Mouse (Mus musculus) heart, embryonic 13.5 days (tissue): ENCODE measurements around the gene Diras1. TPM values are rescaled to one million over a fixed set of nuclear protein-coding genes. Genes with fewer than 3 reads are reported as not detected.

ENCODE experiments used
- polyA plus RNA-seq: library from polyadenylated mRNA; unstranded; fragments of >200 nt; fragmentation: Nextera tagmentation; extraction: Ambion mirVana; gene quantifications from 2 replicates; pipeline ENCODE4 v1.2.1, GENCODE M21; 2015

Diras1 gene
- polyA plus RNA-seq, 1 experiment from 2014 or later: 0.07 TPM

Other genes with a start within 250 kb of the Diras1 start
- gene Sf3a2, start 227.5 kb downstream of the Diras1 start, polyA plus RNA-seq: 46.3 and 53.4 TPM in 2 replicates
- 79.6 and 86.5 TPM in 2 replicates for gene Plekhj1, start 227.0 kb downstream of the Diras1 start, polyA plus RNA-seq
- gene Amh, start 220.4 kb downstream of the Diras1 start, polyA plus RNA-seq: 0.11 TPM in 1 of 2 replicates, not detected in the other
- gene Jsrp1, start 212.2 kb downstream of the Diras1 start, polyA plus RNA-seq: 5.7 and 5.9 TPM in 2 replicates
- gene Oaz1, start 199.0 kb downstream of the Diras1 start, polyA plus RNA-seq: 2,053 and 2,109 TPM in 2 replicates
- gene Lingo3, start 181.6 kb downstream of the Diras1 start, polyA plus RNA-seq: 0.16 and 0.34 TPM in 2 replicates
- 157 and 171 TPM in 2 replicates for gene Lsm7, start 170.5 kb downstream of the Diras1 start, polyA plus RNA-seq
- 27.7 and 28.5 TPM in 2 replicates for gene Sppl2b, start 170.4 kb downstream of the Diras1 start, polyA plus RNA-seq
- gene Tmprss9, start 153.8 kb downstream of the Diras1 start, polyA plus RNA-seq: 0.05 and 0.07 TPM in 2 replicates
- gene Timm13, start 124.7 kb downstream of the Diras1 start, polyA plus RNA-seq: 285 and 314 TPM in 2 replicates
- 24.8 and 26.7 TPM in 2 replicates for gene Lmnb2, start 107.4 kb downstream of the Diras1 start, polyA plus RNA-seq
- gene Gadd45b, start 95.6 kb downstream of the Diras1 start, polyA plus RNA-seq: 29.2 and 33.9 TPM in 2 replicates
- gene Gng7, start 10.7 kb downstream of the Diras1 start, polyA plus RNA-seq: 1.4 TPM in 2 replicates
- gene Slc39a3, start 11.8 kb upstream of the Diras1 start, polyA plus RNA-seq: 8.0 and 8.2 TPM in 2 replicates
- 152 and 162 TPM in 2 replicates for gene Sgta, start 34.5 kb upstream of the Diras1 start, polyA plus RNA-seq
- 29.1 and 33.8 TPM in 2 replicates for gene Thop1, start 44.4 kb upstream of the Diras1 start, polyA plus RNA-seq
- 0.83 and 1.1 TPM in 2 replicates for gene Creb3l3, start 73.2 kb upstream of the Diras1 start, polyA plus RNA-seq
- gene Map2k2, start 80.3 kb upstream of the Diras1 start, polyA plus RNA-seq: 150 TPM in 2 replicates
- gene Zbtb7a, start 109.6 kb upstream of the Diras1 start, polyA plus RNA-seq: 19.5 and 20.1 TPM in 2 replicates
- gene Pias4, start 142.3 kb upstream of the Diras1 start, polyA plus RNA-seq: 35.7 and 40.3 TPM in 2 replicates
- gene Eef2, start 151.0 kb upstream of the Diras1 start, polyA plus RNA-seq: 393 and 411 TPM in 2 replicates
- gene Dapk3, start 157.3 kb upstream of the Diras1 start, polyA plus RNA-seq: 41.5 and 42.4 TPM in 2 replicates
- gene 4930442H23Rik, start 158.2 kb upstream of the Diras1 start, polyA plus RNA-seq: 0.27 TPM in 1 of 2 replicates, not detected in the other
- gene Nmrk2, start 176.4 kb upstream of the Diras1 start, polyA plus RNA-seq: 5.2 and 6.1 TPM in 2 replicates
- gene Atcay, start 205.2 kb upstream of the Diras1 start, polyA plus RNA-seq: 0.43 and 0.53 TPM in 2 replicates
- gene Zfr2, start 207.5 kb upstream of the Diras1 start, polyA plus RNA-seq: 4.1 and 6.5 TPM in 2 replicates
- 1.6 and 1.9 TPM in 2 replicates for gene Matk, start 227.3 kb upstream of the Diras1 start, polyA plus RNA-seq
- gene Mrpl54, start 241.3 kb upstream of the Diras1 start, polyA plus RNA-seq: 244 and 260 TPM in 2 replicates
- 45.4 and 51.4 TPM in 2 replicates for gene Apba3, start 241.3 kb upstream of the Diras1 start, polyA plus RNA-seq